Mouse (Mus musculus): ENCODE results near the gene Ddx39.

DNA sequence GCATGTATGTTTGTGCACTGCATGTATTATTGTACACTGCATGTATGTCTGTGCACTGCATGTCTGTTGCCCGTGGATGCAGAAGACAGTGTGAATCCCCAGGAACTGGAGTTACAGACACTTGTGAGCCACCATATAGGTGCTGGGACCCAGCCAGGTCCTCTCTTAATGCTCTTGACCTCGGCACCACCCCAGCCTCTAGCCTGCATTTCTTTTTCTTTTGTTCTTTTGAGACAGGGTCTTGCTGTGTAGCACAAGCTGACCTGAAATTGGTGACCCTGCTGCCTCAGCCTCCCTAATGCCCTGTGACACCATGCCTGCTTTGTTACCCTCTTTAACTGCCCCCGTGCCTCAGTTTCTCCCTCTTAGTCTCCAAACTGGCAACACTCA is 25.6 kb downstream of the Ddx39 start:
- TF ChIP-seq EP300 (IDR thresholded peaks at IDR 0.05; ENCODE audit: low read depth) = no peak
- no peak for TF ChIP-seq CTCF (IDR thresholded peaks at IDR 0.05; ENCODE audit: low read depth)

All from liver, embryonic 14.5 days (tissue).